8 mouse cellular contexts compared by ENCODE assay signal in the genomic region with DNA sequence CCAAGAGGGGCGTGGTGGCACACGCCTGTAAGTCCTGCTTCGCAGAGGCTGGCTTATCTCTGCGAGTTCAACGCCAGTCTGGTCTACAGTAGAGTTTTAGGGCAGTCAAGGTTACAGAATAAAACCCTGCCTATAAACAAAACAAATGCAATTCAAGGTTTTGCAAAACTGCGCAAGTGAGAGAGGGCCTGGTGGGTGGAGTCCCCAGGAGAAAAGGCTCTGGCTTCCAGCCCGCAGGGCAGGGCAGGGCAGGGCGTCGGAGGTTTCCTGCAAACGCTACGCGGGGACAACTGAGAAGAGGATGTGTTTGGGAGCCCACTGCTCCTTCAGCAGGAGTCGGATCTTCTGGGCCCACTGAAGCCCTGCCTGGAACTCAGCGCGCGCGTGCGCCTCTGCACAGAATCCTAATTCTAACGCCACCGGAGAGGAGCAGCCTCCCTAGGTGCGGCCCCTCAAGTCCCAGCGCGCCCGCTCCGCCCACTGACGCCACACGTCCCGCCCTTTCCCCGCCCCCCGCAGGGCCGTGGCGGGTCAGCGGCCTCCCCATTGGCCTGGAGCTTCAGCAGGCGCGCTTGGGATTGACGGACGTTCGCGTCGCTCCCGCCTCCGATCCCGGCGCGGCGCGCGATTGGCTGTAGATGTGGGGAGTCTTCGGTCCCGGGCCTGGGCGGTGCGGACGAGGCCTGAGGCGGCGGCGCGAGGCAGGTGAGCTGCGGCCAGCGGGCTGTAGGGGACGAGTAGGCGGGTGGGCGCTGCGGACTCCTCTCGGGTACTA. TPM values are rescaled to one million over a fixed set of nuclear protein-coding genes. Genes with fewer than 3 reads are reported as not detected.
DNase-seq lines count a peak whose midpoint lies in the region; ATAC-seq and TF ChIP-seq lines count a peak whose summit lies in the region.

A gene (plus strand): TSS at position 643 of the 775 bp plus-strand sequence.

- peaks cover 35% of the 10 kb centered on the region for H3K4me1 ChIP-seq in hindbrain, embryonic 13.5 days (replicated peaks)

- H3K4me2 ChIP-seq in hindbrain, embryonic 13.5 days, result peak within 1 kb of the TSS; percentile 88

- WGBS in hindbrain, embryonic 13.5 days, result 1% methylated on average over 63 of the region's 64 CpGs

- in situ Hi-C loops in Patski (cut with MboI; ENCODE audit: low pct_unique_long_range_greater_than_20kb), result no loop called here

- peak within 1 kb of the TSS; percentile 88 for H3K27ac ChIP-seq in hindbrain, embryonic 13.5 days

- no peaks in the 10 kb centered on the region for H3K36me3 ChIP-seq in hindbrain, embryonic 13.5 days

- H3K9me3 ChIP-seq in hindbrain, embryonic 13.5 days, result no peaks in the 10 kb centered on the region

- H3K27me3 ChIP-seq in Patski, result no peaks in the 10 kb centered on the region
- H3K27me3 ChIP-seq in hindbrain, embryonic 13.5 days, result no peaks in the 10 kb centered on the region

- ATAC-seq in Patski, result peak; percentile 99
- ATAC-seq in hindbrain, embryonic 13.5 days (ENCODE audit: low FRiP score), result peak; percentile 99

- TF ChIP-seq CTCF in Patski (IDR thresholded peaks at IDR 0.05), result no peak

- CTCF ChIA-PET in Patski (lab: Charles Lee), result no interaction called here

- peak within 1 kb of the TSS; percentile 80 for H3K4me3 ChIP-seq in hindbrain, embryonic 13.5 days

- H3K9ac ChIP-seq in hindbrain, embryonic 13.5 days, result peak within 1 kb of the TSS; percentile 95

- POLR2A ChIA-PET in Patski (lab: Charles Lee), result interaction anchor here (0.5 to 1.3 kb wide), 6 partner anchors 10 to 191 kb away, joined by 3 to 7 read pairs (median 4); no protein-coding TSS in a partner anchor

- peak; percentile 82 for DNase-seq in Patski (ENCODE audit: low read depth, low spot score)
- DNase-seq in cerebellum, postnatal 14 days, result peak; percentile 98 to 99
- peak; percentile 95 to 99 for DNase-seq in frontal cortex, postnatal 14 days (ENCODE audit: low spot score in 2 of 2)
- DNase-seq in layer of hippocampus, postnatal 25 days (ENCODE audit: extremely low spot score in 1 of 2, low spot score in 1 of 2), result peak; percentile 93 to 97
- peak; percentile 98 for DNase-seq in lung, postnatal 25 days (ENCODE audit: low spot score)
- DNase-seq in retina, embryonic 14.5 days (ENCODE audit: low spot score), result peak; percentile 98
- peak; percentile 99 for DNase-seq in thymus, postnatal 4 days

RNA-seq across cellular contexts. Expression of the gene that starts here (rescaled TPM):
- polyA plus RNA-seq in Patski (2021), result 107 TPM
- polyA plus RNA-seq in hindbrain, embryonic 13.5 days (2015; fragmentation: Nextera tagmentation; extraction: Ambion mirVana), result 43.6 and 44.7 TPM in 2 replicates
- total RNA-seq in layer of hippocampus, postnatal 25 days (2021), result 10 to 100 TPM; 65.6 to 86.5 TPM

Comparison
In these comparisons a context has a peak if more than half of its experiments do, and no peak if none do; other contexts are left out.
1. Peak in every context shown above with its lines: DNase-seq, ATAC-seq, H3K4me3 ChIP-seq and H3K27ac ChIP-seq.